13 mouse cellular contexts compared by ENCODE assay signal in the genomic region with DNA sequence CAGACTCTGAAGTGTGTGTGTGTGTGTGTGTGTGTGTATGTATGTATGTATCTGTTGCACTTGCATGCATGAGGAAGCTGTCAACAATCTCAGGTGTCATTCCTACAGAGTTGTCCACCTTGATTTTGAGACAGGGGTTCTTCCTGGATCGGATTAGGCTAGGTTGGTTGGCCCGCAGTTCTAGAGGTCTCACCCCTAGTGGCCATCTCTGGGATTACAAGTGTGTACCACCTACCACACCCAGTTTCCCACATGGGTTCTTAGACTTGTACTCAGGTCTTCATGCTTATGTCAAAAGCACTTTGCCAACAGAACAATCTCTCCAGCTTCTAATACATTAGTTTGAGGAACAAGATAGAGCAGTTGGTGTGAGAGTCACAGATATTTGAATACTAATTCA. TPM values are rescaled to one million over a fixed set of nuclear protein-coding genes. Genes with fewer than 3 reads are reported as not detected.
DNase-seq lines count a peak whose midpoint lies in the region; ATAC-seq and TF ChIP-seq lines count a peak whose summit lies in the region.
"Had no signal": no experiment of that assay in that cellular context is flagged by ENCODE, and none has a peak within 500 bp of the region (broad histone marks: within the 10 kb centered on the region; RNA-seq: fewer than 3 reads in every experiment).

No protein-coding gene starts in this region.

- no peak overlapping the region for H3K9ac ChIP-seq in lung, postnatal 0 days (replicated peaks; ENCODE audit: low read depth)
- H3K9ac ChIP-seq: forebrain, embryonic 12.5 days; liver, embryonic 15.5 days; midbrain, embryonic 13.5 days had no signal

- H3K4me1 ChIP-seq in cerebellum, adult 2 months (ENCODE audit: control insufficient read depth, insufficient read depth, low read length) = no peaks in the 10 kb centered on the region; the same call in 1 of the 2 replicates
- H3K4me1 ChIP-seq in lung, postnatal 0 days (ENCODE audit: insufficient read depth, low read depth, low read length) = no peaks in the 10 kb centered on the region
- H3K4me1 ChIP-seq: liver, embryonic 15.5 days had no signal

- no peak overlapping the region for H3K4me3 ChIP-seq in cerebellum, adult 2 months (replicated peaks; ENCODE audit: insufficient read depth, low read depth, low read length)
- H3K4me3 ChIP-seq in lung, postnatal 0 days (ENCODE audit: low read depth, low read length) = no peak overlapping the region
- H3K4me3 ChIP-seq: forebrain, embryonic 12.5 days; liver, embryonic 15.5 days; midbrain, embryonic 13.5 days had no signal

- no peaks in the 10 kb centered on the region for H3K36me3 ChIP-seq in lung, postnatal 0 days (ENCODE audit: insufficient read depth, low read length)
- H3K36me3 ChIP-seq: forebrain, embryonic 12.5 days; liver, embryonic 15.5 days; midbrain, embryonic 13.5 days had no signal

- TF ChIP-seq POLR2A in cerebellum, adult 2 months (IDR thresholded peaks at IDR 0.05; ENCODE audit: borderline replicate concordance, insufficient read depth, low read length) = no peak

- peak; percentile 27; the same call in 1 of the 2 replicates for TF ChIP-seq CTCF in cerebellum, adult 2 months (IDR thresholded peaks at IDR 0.05; ENCODE audit: borderline replicate concordance, insufficient read depth, low read depth, low read length)
- peak; percentile 45; the same call in 1 of the 2 replicates for TF ChIP-seq CTCF in lung, postnatal 0 days (IDR thresholded peaks at IDR 0.05)

- ATAC-seq in lung, postnatal 0 days = no peak

- TF ChIP-seq EP300 in lung, postnatal 0 days (IDR thresholded peaks at IDR 0.05) = no peak

- H3K4me2 ChIP-seq in lung, postnatal 0 days (replicated peaks; ENCODE audit: low read depth, low read length) = no peak overlapping the region
- H3K4me2 ChIP-seq: forebrain, embryonic 12.5 days; liver, embryonic 15.5 days; midbrain, embryonic 13.5 days had no signal

- no peak for DNase-seq in cerebellum, adult 2 months
- DNase-seq in cerebellum, adult 9-10 months = no peak
- no peak for DNase-seq in lung, postnatal 0 days (ENCODE audit: low spot score)
- DNase-seq in lung, adult 18-20 months = no peak
- DNase-seq in c-Kit-positive CD71-positive TER-119-positive erythroid progenitor cells, embryonic 14.5 days (ENCODE audit: low spot score) = peak; percentile 7
- DNase-seq in thymus, postnatal 10 days (ENCODE audit: low spot score in 2 of 2) = peak; percentile 29 to 47
- no peak for DNase-seq in right cerebral cortex, postnatal 4 days
- no peak for DNase-seq in frontal cortex, postnatal 14 days (ENCODE audit: low spot score in 2 of 2)
- DNase-seq: adrenal gland, postnatal 14 days; heart, adult 18-20 months had no signal

- no peaks in the 10 kb centered on the region for H3K9me3 ChIP-seq in lung, postnatal 0 days (ENCODE audit: low read length)
- H3K9me3 ChIP-seq: forebrain, embryonic 12.5 days; liver, embryonic 15.5 days; midbrain, embryonic 13.5 days had no signal

- WGBS in cerebellum, adult 2 months = 89% methylated on average over 2 of the region's 2 CpGs
- 78% methylated on average over 2 of the region's 2 CpGs for WGBS in lung, postnatal 0 days

- H3K27me3 ChIP-seq in cerebellum, adult 2 months (ENCODE audit: control insufficient read depth, insufficient read depth, low read length) = no peaks in the 10 kb centered on the region
- H3K27me3 ChIP-seq in lung, postnatal 0 days (replicated peaks; ENCODE audit: insufficient read depth, low read length) = no peaks in the 10 kb centered on the region
- H3K27me3 ChIP-seq: forebrain, embryonic 12.5 days; liver, embryonic 15.5 days; midbrain, embryonic 13.5 days had no signal

- no peak overlapping the region for H3K27ac ChIP-seq in cerebellum, adult 2 months (ENCODE audit: insufficient read depth, low read length)
- H3K27ac ChIP-seq in lung, postnatal 0 days (ENCODE audit: low read length) = no peak overlapping the region
- H3K27ac ChIP-seq: forebrain, embryonic 12.5 days; liver, embryonic 15.5 days; midbrain, embryonic 13.5 days had no signal

RNA-seq across cellular contexts. Expression of gene Plcl1, which starts 41.9 kb away (rescaled TPM):
- polyA plus RNA-seq in cerebellum, adult 2 months (2012; rRNA removed) = 10.2 and 12.2 TPM in 2 replicates
- polyA plus RNA-seq in lung, postnatal 0 days (2015; fragmentation: Nextera tagmentation; extraction: Ambion mirVana) = 1.7 and 2.0 TPM in 2 replicates

Comparison
In these comparisons a context has a peak if more than half of its experiments do, and no peak if none do; other contexts are left out.
1. DNase-seq: peak in c-Kit-positive CD71-positive TER-119-positive erythroid progenitor cells, embryonic 14.5 days (single experiment) and thymus, postnatal 10 days (2 of 2); none in cerebellum, adult 2 months (0 of 2), cerebellum, adult 9-10 months (single experiment), lung, postnatal 0 days (single experiment), lung, adult 18-20 months (0 of 2), right cerebral cortex, postnatal 4 days (single experiment) and frontal cortex, postnatal 14 days (0 of 2).